Mouse (Mus musculus): ENCODE results near the gene Pde3b. TPM values are rescaled to one million over a fixed set of nuclear protein-coding genes. Genes with fewer than 3 reads are reported as not detected.
"Not testable (repeated sequence)": the region's sequence is repeated elsewhere in the genome, so short reads cannot be mapped to it uniquely, and the experiment has no call there.

Gene Pde3b
- 19.7 and 24.1 TPM in 2 replicates for total RNA-seq (2017)

- peak; percentile 54 for ATAC-seq (replicated peaks; ENCODE audit: low read depth, poor library complexity, severe bottlenecking)
Observed at GRCm38 (mm10) chr7:114414421-114415335, at the start of gene Pde3b. Gene Pde3b, plus strand, starts transcription at chr7:114415281.

GRCm38 (mm10) chr7:114402130-114402529 is 13.0 kb upstream of the Pde3b start:
- peak; percentile 81 for ATAC-seq (replicated peaks; ENCODE audit: low read depth, poor library complexity, severe bottlenecking)

GRCm38 (mm10) chr7:114415336-114416020 is 397 bp downstream of the Pde3b start:
- ATAC-seq (replicated peaks; ENCODE audit: low read depth, poor library complexity, severe bottlenecking) = no peak; the same call in 1 of the 2 replicates

- ATAC-seq (replicated peaks; ENCODE audit: low read depth, poor library complexity, severe bottlenecking) = peak; percentile 36
Observed at GRCm38 (mm10) chr7:114416021-114416845, 1.2 kb downstream of the Pde3b start.

- not testable (repeated sequence) for ATAC-seq (replicated peaks; ENCODE audit: low read depth, poor library complexity, severe bottlenecking)
Observed at GRCm38 (mm10) chr7:114419331-114419730, 4.2 kb downstream of the Pde3b start.

GRCm38 (mm10) chr7:114420918-114421317 is 5.8 kb downstream of the Pde3b start:
- no peak for ATAC-seq (replicated peaks; ENCODE audit: low read depth, poor library complexity, severe bottlenecking)

- ATAC-seq (replicated peaks; ENCODE audit: low read depth, poor library complexity, severe bottlenecking) = no peak
Observed at GRCm38 (mm10) chr7:114422224-114422623, 7.1 kb downstream of the Pde3b start.

GRCm38 (mm10) chr7:114429768-114430167 is 14.7 kb downstream of the Pde3b start:
- ATAC-seq (replicated peaks; ENCODE audit: low read depth, poor library complexity, severe bottlenecking) = no peak

GRCm38 (mm10) chr7:114431966-114432365 is 16.9 kb downstream of the Pde3b start:
- ATAC-seq (replicated peaks; ENCODE audit: low read depth, poor library complexity, severe bottlenecking) = no peak

- peak; percentile 60 for ATAC-seq (replicated peaks; ENCODE audit: low read depth, poor library complexity, severe bottlenecking)
Observed at GRCm38 (mm10) chr7:114439726-114440125, 24.6 kb downstream of the Pde3b start.

GRCm38 (mm10) chr7:114440494-114440893 is 25.4 kb downstream of the Pde3b start:
- 0 out of 2 replicates have a peak, but pooled peaks have one; percentile 47 for ATAC-seq (replicated peaks; ENCODE audit: low read depth, poor library complexity, severe bottlenecking)

- peak; percentile 57 for ATAC-seq (replicated peaks; ENCODE audit: low read depth, poor library complexity, severe bottlenecking)
Observed at GRCm38 (mm10) chr7:114452876-114453275, 37.8 kb downstream of the Pde3b start.

GRCm38 (mm10) chr7:114453300-114453990 is 38.4 kb downstream of the Pde3b start:
- peak; percentile 93 for ATAC-seq (replicated peaks; ENCODE audit: low read depth, poor library complexity, severe bottlenecking)

GRCm38 (mm10) chr7:114454858-114455257 is 39.8 kb downstream of the Pde3b start:
- ATAC-seq (replicated peaks; ENCODE audit: low read depth, poor library complexity, severe bottlenecking) = no peak

- no peak for ATAC-seq (replicated peaks; ENCODE audit: low read depth, poor library complexity, severe bottlenecking)
Observed at GRCm38 (mm10) chr7:114456904-114457303, 41.8 kb downstream of the Pde3b start.

- peak; percentile 32; the same call in 1 of the 2 replicates for ATAC-seq (replicated peaks; ENCODE audit: low read depth, poor library complexity, severe bottlenecking)
Observed at GRCm38 (mm10) chr7:114459909-114460308, 44.8 kb downstream of the Pde3b start.

- ATAC-seq (replicated peaks; ENCODE audit: low read depth, poor library complexity, severe bottlenecking) = no peak
Observed at GRCm38 (mm10) chr7:114461727-114462126, 46.6 kb downstream of the Pde3b start.

GRCm38 (mm10) chr7:114466358-114466757 is 51.3 kb downstream of the Pde3b start:
- ATAC-seq (replicated peaks; ENCODE audit: low read depth, poor library complexity, severe bottlenecking) = no peak

GRCm38 (mm10) chr7:114472471-114472870 is 57.4 kb downstream of the Pde3b start:
- ATAC-seq (replicated peaks; ENCODE audit: low read depth, poor library complexity, severe bottlenecking) = no peak

GRCm38 (mm10) chr7:114474889-114475288 is 59.8 kb downstream of the Pde3b start:
- ATAC-seq (replicated peaks; ENCODE audit: low read depth, poor library complexity, severe bottlenecking) = no peak
